Mouse (Mus musculus) testis, adult 2 months (tissue): ENCODE data around the gene Samd4. TPM values are rescaled to one million over a fixed set of nuclear protein-coding genes. Genes with fewer than 3 reads are reported as not detected.

Experiments used
- H3K27ac ChIP-seq: fragments of 200-500 bp; 2 replicates; pipeline ENCODE4 v1.5.1; 2012; ENCODE audit warnings: low read depth, low read length; ENCODE audit not compliant: control insufficient read depth, insufficient read depth
- H3K27me3 ChIP-seq: fragments of 200-500 bp; 2 replicates; pipeline ENCODE4 v1.6.1; 2012; ENCODE audit warnings: mild to moderate bottlenecking, low read length, moderate library complexity; ENCODE audit not compliant: control insufficient read depth, insufficient read depth
- H3K36me3 ChIP-seq: fragments of 200-500 bp; 2 replicates; pipeline ENCODE4 v1.6.1; 2012; ENCODE audit warnings: mild to moderate bottlenecking, low read length; ENCODE audit not compliant: control insufficient read depth, insufficient read depth
- H3K4me1 ChIP-seq: fragments of 200-500 bp; 2 replicates; pipeline ENCODE4 v1.6.1; 2012; ENCODE audit warnings: low read length; ENCODE audit not compliant: control insufficient read depth, insufficient read depth
- H3K4me3 ChIP-seq: fragments of 200-500 bp; 2 replicates; pipeline ENCODE4 v1.5.1; 2012; ENCODE audit warnings: low read depth, mild to moderate bottlenecking, low read length, moderate library complexity, mixed read lengths; ENCODE audit not compliant: control insufficient read depth
- CTCF ChIP-seq: fragments of 200-500 bp; IDR thresholded peaks from 2 replicates; pipeline ENCODE4 v1.5.1; 2012; ENCODE audit warnings: low read depth, mild to moderate bottlenecking, inconsistent platforms, low read length, moderate library complexity; ENCODE audit not compliant: control insufficient read depth, insufficient read depth, insufficient replicate concordance
- POLR2A ChIP-seq: fragments of 200-500 bp; IDR thresholded peaks from 2 replicates; pipeline ENCODE4 v1.6.1; 2012; ENCODE audit warnings: low read depth, mild to moderate bottlenecking, inconsistent platforms, low read length, moderate library complexity; ENCODE audit not compliant: control insufficient read depth
- polyA plus RNA-seq: library from polyadenylated mRNA; depleted of rRNA; stranded (reverse); fragments of >200 nt; gene quantifications from 2 replicates; pipeline ENCODE4 v1.2.3, GENCODE M21; 2012; rRNA removed

The Samd4 gene
- 693 and 832 TPM in 2 replicates for polyA plus RNA-seq

DNA sequence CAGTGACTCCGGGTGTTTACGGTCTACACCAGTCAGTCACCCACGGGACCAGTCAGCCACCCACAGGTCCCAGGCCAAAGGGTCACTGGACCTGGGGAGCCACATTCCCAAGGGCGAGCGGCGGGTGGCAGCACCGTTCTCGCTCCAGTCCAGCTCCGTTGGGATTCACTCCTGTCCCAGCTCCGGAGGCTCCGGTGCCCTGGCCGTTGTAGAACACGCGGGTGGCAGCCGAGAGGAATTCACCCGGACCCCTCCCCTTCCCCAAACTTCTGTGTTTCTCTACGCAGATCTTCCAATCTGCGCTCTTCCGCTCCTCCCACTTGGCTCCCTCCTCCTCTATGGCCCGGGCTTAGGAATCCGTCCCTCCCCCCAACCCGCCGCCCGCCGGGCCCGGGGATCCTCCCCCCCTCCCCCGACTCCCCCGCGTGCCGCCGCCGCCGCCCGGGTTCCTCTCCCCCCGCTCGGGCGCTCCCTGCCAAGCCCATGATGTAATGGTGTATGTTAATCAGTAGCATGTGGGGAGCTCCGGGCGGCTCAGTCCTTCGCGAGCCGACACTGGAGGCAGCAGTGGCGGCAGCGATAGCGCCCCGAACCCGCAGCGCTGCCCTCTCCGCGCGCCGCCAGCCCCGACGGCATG, at the start of gene Samd4:
Samd4 (plus strand) TSS at position 424 of the 637 bp plus-strand sequence.
- Histone ChIP-seq H3K27me3 (peaks cover 3% of the 10 kb centered on the region), H3K27ac (peak within 1 kb of the TSS; percentile 39; the same call in 1 of the 2 replicates), H3K4me3 (peak within 1 kb of the TSS; percentile 58), H3K36me3 (no peaks in the 10 kb centered on the region), H3K4me1 (peaks cover 24% of the 10 kb centered on the region)
- no peak for TF ChIP-seq CTCF
- TF ChIP-seq POLR2A: no peak

DNA sequence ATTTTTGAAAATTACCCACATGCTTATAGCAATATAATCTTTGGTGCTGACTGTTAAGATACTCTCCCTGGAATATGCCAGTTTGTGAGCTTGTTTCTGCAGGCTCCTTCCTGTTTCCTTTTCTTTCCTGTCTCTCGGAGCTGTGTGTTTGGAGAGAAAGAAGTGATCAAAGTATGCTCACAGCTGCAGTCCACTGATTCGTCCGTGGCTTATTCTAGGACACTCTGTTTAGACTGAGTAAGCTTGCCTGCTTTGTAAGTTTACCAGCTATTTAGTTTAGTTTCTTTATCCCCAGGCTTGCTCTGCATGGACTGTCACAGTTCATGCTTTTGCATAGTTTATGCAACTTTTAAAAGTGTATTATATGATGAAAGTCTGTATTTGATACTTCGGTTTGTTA, 43.3 kb upstream of the Samd4 start:
- no peaks in the 10 kb centered on the region; the same call in none of the 2 replicates for H3K36me3 ChIP-seq
- H3K4me1 ChIP-seq: no peaks in the 10 kb centered on the region
- no peak overlapping the region for H3K4me3 ChIP-seq
- H3K27me3 ChIP-seq: no peaks in the 10 kb centered on the region
- TF ChIP-seq CTCF (no peak), POLR2A (no peak)
- no peak overlapping the region for H3K27ac ChIP-seq

DNA sequence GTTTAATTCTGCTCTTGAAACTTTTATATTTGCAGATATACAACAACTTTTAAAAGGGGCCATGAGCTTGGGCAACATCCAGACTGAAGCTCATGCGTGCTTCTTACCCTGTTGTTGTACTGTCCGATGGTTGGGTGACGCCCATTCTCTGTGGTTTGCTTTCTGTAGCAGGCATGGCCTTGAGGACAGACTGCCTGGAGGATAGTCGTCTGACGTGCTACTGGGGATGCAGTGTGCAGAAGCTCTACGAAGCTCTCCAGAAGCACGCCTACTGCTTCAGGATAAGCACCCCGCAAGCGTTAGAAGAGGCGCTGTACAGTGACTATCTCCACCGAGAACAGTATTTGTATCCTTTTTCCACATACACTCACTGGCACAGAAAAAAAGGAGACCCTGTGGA, 36.9 kb upstream of the Samd4 start:
- Histone ChIP-seq H3K4me3 (no peak overlapping the region), H3K4me1 (no peaks in the 10 kb centered on the region), H3K36me3 (no peaks in the 10 kb centered on the region; the same call in none of the 2 replicates), H3K27ac (no peak overlapping the region), H3K27me3 (no peaks in the 10 kb centered on the region)
- TF ChIP-seq CTCF (no peak), POLR2A (no peak)

DNA sequence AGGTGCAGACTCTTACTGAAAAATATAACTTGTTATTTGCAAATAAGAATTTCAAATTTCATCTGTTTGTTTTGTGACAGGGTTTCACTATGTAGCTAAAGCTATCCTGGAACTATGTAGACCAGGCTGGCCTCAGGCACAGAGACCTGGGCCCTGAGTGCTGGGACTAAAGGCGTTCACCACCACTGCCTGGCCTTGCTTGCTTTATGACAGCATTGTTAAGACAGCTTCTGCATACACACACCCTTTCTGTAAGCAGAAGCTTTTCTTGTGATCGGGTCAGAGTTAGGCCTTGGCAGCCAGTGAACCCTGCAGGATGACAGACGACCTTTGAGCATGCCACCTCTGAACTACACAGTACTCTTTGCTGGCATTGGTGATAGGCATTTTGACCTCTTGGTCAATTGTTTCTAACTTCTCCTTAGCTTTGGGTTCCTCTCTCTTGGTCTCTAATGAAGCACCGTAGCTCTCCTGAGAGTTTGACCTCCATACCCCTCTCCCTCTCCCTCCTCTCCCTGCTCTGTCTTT, 34.5 kb upstream of the Samd4 start:
- no peaks in the 10 kb centered on the region for H3K36me3 ChIP-seq
- H3K4me3 ChIP-seq: no peak overlapping the region
- no peaks in the 10 kb centered on the region for H3K4me1 ChIP-seq
- H3K27me3 ChIP-seq: no peaks in the 10 kb centered on the region
- TF ChIP-seq CTCF (no peak), POLR2A (no peak)
- no peak overlapping the region for H3K27ac ChIP-seq

DNA sequence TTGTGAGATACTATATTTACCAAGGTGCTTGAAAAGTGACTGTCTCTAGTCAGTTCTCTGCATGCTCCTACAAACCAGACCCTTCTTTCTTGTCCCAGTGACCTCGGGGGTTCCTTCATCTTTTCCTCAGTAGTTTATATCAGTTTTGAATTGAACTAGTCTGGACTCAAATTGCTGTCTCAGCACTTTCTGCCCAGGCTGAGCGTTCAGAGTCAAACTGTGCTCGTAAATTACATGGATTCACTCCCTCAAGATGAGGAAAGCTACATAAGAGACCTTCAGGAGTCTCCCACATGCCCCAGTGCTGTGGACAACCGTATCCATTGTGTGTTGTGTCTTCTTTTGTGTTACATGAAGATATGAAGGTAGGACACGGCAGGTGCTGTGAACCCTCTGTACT, 33.9 kb upstream of the Samd4 start:
- Histone ChIP-seq H3K4me1 (no peaks in the 10 kb centered on the region), H3K4me3 (no peak overlapping the region), H3K36me3 (no peaks in the 10 kb centered on the region), H3K27ac (no peak overlapping the region), H3K27me3 (no peaks in the 10 kb centered on the region)
- no peak for TF ChIP-seq POLR2A
- no peak for TF ChIP-seq CTCF

DNA sequence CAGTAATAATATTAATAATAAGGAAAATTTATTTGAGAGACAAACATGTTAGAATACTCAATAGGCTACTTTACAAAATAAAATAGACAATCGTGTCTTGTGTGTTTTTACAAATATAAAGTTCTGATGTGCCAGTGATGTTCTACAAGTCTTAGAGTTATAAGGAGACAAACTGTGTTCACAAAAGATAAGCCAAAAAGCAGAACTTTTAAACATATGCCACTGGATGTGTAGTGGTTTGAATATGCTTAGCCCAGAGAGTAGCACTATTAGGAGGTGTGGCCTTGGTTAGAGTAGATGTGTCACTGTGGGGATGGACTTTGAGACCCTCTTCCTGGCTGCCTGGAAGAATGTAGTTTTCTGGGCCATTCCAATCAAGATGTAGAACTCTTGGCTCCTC, 32.9 kb upstream of the Samd4 start:
- Histone ChIP-seq H3K4me1 (no peaks in the 10 kb centered on the region), H3K27me3 (no peaks in the 10 kb centered on the region), H3K27ac (no peak overlapping the region), H3K36me3 (no peaks in the 10 kb centered on the region), H3K4me3 (no peak overlapping the region)
- TF ChIP-seq POLR2A (no peak), CTCF (no peak)

DNA sequence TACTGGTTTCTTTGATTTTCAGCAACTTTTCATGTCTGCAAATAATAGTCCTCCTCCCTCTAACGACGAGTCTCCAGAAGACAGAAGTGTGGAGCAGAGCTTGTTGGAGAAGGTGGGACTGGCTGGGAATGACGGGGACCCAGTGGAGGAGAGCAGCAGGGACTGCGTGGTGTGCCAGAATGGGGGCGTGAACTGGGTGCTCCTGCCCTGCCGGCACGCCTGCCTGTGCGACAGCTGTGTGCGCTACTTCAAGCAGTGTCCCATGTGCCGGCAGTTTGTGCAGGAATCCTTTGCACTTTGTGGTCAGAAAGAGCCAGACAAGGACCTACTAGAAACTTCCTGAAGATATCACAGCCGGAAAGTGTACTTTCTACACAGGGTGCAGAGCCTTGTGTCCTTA, 29.0 kb upstream of the Samd4 start:
- H3K4me1 ChIP-seq: no peaks in the 10 kb centered on the region
- H3K4me3 ChIP-seq: no peak overlapping the region
- TF ChIP-seq POLR2A (no peak), CTCF (no peak)
- H3K27me3 ChIP-seq: no peaks in the 10 kb centered on the region
- H3K27ac ChIP-seq: no peak overlapping the region
- no peaks in the 10 kb centered on the region for H3K36me3 ChIP-seq

DNA sequence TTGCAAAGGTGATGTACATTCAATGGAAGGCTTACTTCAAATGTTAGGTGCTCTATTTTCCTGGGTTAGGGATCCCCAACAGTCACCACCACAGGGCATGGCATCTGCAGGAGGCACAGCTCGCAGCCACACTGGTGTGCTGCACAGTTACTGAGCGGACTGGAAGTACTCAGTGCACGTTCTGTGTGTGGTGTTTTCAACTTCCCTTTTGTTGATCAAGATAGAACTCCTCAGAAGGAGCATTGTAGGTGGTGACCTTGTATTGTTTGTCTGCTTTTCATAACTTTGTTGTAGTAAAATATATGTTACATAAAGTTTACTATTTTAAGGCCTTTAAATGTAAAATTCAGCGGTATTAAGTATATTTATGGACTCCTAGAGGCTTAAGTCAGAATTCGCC, 19.7 kb upstream of the Samd4 start:
- no peaks in the 10 kb centered on the region for H3K4me1 ChIP-seq
- H3K27me3 ChIP-seq: no peaks in the 10 kb centered on the region
- H3K36me3 ChIP-seq: no peaks in the 10 kb centered on the region
- H3K4me3 ChIP-seq: no peak overlapping the region
- H3K27ac ChIP-seq: no peak overlapping the region
- TF ChIP-seq POLR2A (no peak), CTCF (no peak)
